Mouse (Mus musculus) stomach, embryonic 15.5 days (tissue): ENCODE data around the gene Bcat2. TPM values are rescaled to one million over a fixed set of nuclear protein-coding genes. Genes with fewer than 3 reads are reported as not detected.

ENCODE experiments used
- ATAC-seq: fragments of 200-750 bp; cut with Nextera tagmentation; 2 replicates; pipeline ENCODE4 v1.8.0; 2017; ENCODE audit warnings: low read depth, moderate number of reproducible peaks, moderate TSS enrichment; ENCODE audit not compliant: insufficient read depth, low FRiP score
- H3K27ac ChIP-seq: fragments of 300-500 bp; sonication (generic); 2 replicates; pipeline ENCODE4 v1.5.1; 2015; ENCODE audit warnings: mild to moderate bottlenecking, inconsistent platforms
- H3K27me3 ChIP-seq: fragments of 300-500 bp; sonication (generic); replicated peaks from 2 replicates; pipeline ENCODE4 v1.6.1; 2015; ENCODE audit warnings: inconsistent platforms
- H3K36me3 ChIP-seq: fragments of 300-500 bp; sonication (generic); 2 replicates; pipeline ENCODE4 v1.6.1; 2015; ENCODE audit warnings: inconsistent platforms
- H3K4me1 ChIP-seq: fragments of 300-500 bp; sonication (generic); 2 replicates; pipeline ENCODE4 v1.6.1; 2015; ENCODE audit warnings: inconsistent platforms
- H3K4me2 ChIP-seq: fragments of 300-500 bp; sonication (generic); 2 replicates; pipeline ENCODE4 v1.6.1; 2015; ENCODE audit warnings: mild to moderate bottlenecking, inconsistent platforms
- H3K4me3 ChIP-seq: fragments of 300-500 bp; sonication (generic); replicated peaks from 2 replicates; pipeline ENCODE4 v1.5.1; 2015; ENCODE audit warnings: inconsistent platforms
- H3K9ac ChIP-seq: fragments of 300-500 bp; sonication (generic); 2 replicates; pipeline ENCODE4 v1.6.1; 2015; ENCODE audit warnings: inconsistent platforms
- H3K9me3 ChIP-seq: fragments of 300-500 bp; sonication (generic); 2 replicates; pipeline ENCODE4 v1.6.1; 2016; ENCODE audit warnings: inconsistent platforms
- whole genome bisulfite sequencing: fragments of 180-500 bp; shearing (Covaris S2); methylation state at CpG from one replicate; pipeline ENCODE4 v1.1.7; 2015; 5-methylcytosine and 5-hydroxymethylcytosine counted together
- polyA plus RNA-seq: library from polyadenylated mRNA; unstranded; fragments of >200 nt; fragmentation: Nextera tagmentation; extraction: Ambion mirVana; gene quantifications from 2 replicates; pipeline ENCODE4 v1.2.1, GENCODE M21; 2015

Gene Bcat2
- polyA plus RNA-seq, 1 experiment from 2014 or later = 78.8 TPM

- Histone ChIP-seq H3K9me3 (no peaks in the 10 kb centered on the region), H3K4me1 (peaks cover 24% of the 10 kb centered on the region), H3K27me3 (no peaks in the 10 kb centered on the region; the same call in 1 of the 2 replicates), H3K27ac (peak overlapping the region; percentile 59), H3K4me3 (no peak overlapping the region), H3K9ac (no peak overlapping the region), H3K4me2 (no peak overlapping the region), H3K36me3 (0 out of 2 replicates have a peak, but pooled peaks cover 7% of the 10 kb centered on the region)
- no peak for ATAC-seq
- 89% methylated on average over 11 of the region's 11 CpGs for WGBS
Measured at GRCm38 (mm10) chr7:45634946-45635681, 65.2 kb downstream of the Bcat2 start.

- Histone ChIP-seq H3K27ac (peak overlapping the region; percentile 59), H3K9me3 (no peaks in the 10 kb centered on the region), H3K36me3 (0 out of 2 replicates have a peak, but pooled peaks cover 7% of the 10 kb centered on the region), H3K4me1 (peaks cover 29% of the 10 kb centered on the region), H3K4me2 (no peak overlapping the region), H3K4me3 (no peak overlapping the region), H3K9ac (no peak overlapping the region), H3K27me3 (no peaks in the 10 kb centered on the region; the same call in 1 of the 2 replicates)
- no peak for ATAC-seq
- WGBS = 73% methylated on average over 15 of the region's 15 CpGs
Measured at GRCm38 (mm10) chr7:45635711-45636688, 66.0 kb downstream of the Bcat2 start.

GRCm38 (mm10) chr7:45637710-45638109, 67.8 kb downstream of the Bcat2 start:
- Histone ChIP-seq H3K9ac (no peak overlapping the region), H3K27ac (no peak overlapping the region), H3K36me3 (0 out of 2 replicates have a peak, but pooled peaks cover 7% of the 10 kb centered on the region), H3K4me3 (no peak overlapping the region), H3K4me2 (peak overlapping the region; percentile 52), H3K4me1 (peaks cover 37% of the 10 kb centered on the region), H3K27me3 (no peaks in the 10 kb centered on the region; the same call in 1 of the 2 replicates), H3K9me3 (no peaks in the 10 kb centered on the region)
- no peak for ATAC-seq
- WGBS = 92% methylated on average over 6 of the region's 6 CpGs

- peak; percentile 86 for ATAC-seq
- Histone ChIP-seq H3K27me3 (no peaks in the 10 kb centered on the region), H3K27ac (no peak overlapping the region), H3K4me3 (peak overlapping the region; percentile 25), H3K4me2 (peak overlapping the region; percentile 52), H3K9ac (no peak overlapping the region), H3K9me3 (no peaks in the 10 kb centered on the region), H3K36me3 (0 out of 2 replicates have a peak, but pooled peaks cover 7% of the 10 kb centered on the region), H3K4me1 (peaks cover 40% of the 10 kb centered on the region)
- WGBS = 26% methylated on average over 29 of the region's 29 CpGs
Measured at GRCm38 (mm10) chr7:45638623-45639401, 68.9 kb downstream of the Bcat2 start.

Other genes starting within 250 kb of the Bcat2 start
- 23.9 and 26.9 TPM in 2 replicates for gene Trpm4, start 236.4 kb upstream of the Bcat2 start, polyA plus RNA-seq
- gene Hrc, start 234.9 kb upstream of the Bcat2 start, polyA plus RNA-seq = 1.4 and 1.5 TPM in 2 replicates
- gene Ppfia3, start 203.1 kb upstream of the Bcat2 start, polyA plus RNA-seq = 4.8 and 5.6 TPM in 2 replicates
- gene Lin7b, start 199.6 kb upstream of the Bcat2 start, polyA plus RNA-seq = 3.5 and 4.0 TPM in 2 replicates
- gene Snrnp70, start 174.4 kb upstream of the Bcat2 start, polyA plus RNA-seq = 225 and 247 TPM in 2 replicates
- 0.08 TPM in 1 of 2 replicates, not detected in the other for gene Kcna7, start 164.5 kb upstream of the Bcat2 start, polyA plus RNA-seq
- 2.6 and 2.7 TPM in 2 replicates for gene Ntf5, start 156.5 kb upstream of the Bcat2 start, polyA plus RNA-seq
- gene Lhb, start 149.3 kb upstream of the Bcat2 start, polyA plus RNA-seq = 0.62 TPM in 1 of 2 replicates, not detected in the other
- gene Gys1, start 135.3 kb upstream of the Bcat2 start, polyA plus RNA-seq = 34.3 and 37.7 TPM in 2 replicates
- 127 and 139 TPM in 2 replicates for gene Ruvbl2, start 132.1 kb upstream of the Bcat2 start, polyA plus RNA-seq
- 4,747 and 4,817 TPM in 2 replicates for gene Ftl1, start 110.3 kb upstream of the Bcat2 start, polyA plus RNA-seq
- gene Bax, start 103.3 kb upstream of the Bcat2 start, polyA plus RNA-seq = 157 and 168 TPM in 2 replicates
- gene Tulp2, start 88.3 kb upstream of the Bcat2 start, polyA plus RNA-seq = 1.4 and 1.8 TPM in 2 replicates
- gene Gm45808, start 83.3 kb upstream of the Bcat2 start, polyA plus RNA-seq = not detected in 2 replicates
- gene Dhdh, start 81.3 kb upstream of the Bcat2 start, polyA plus RNA-seq = 3.5 and 3.7 TPM in 2 replicates
- 214 and 230 TPM in 2 replicates for gene Nucb1, start 59.7 kb upstream of the Bcat2 start, polyA plus RNA-seq
- gene Ppp1r15a, start 43.9 kb upstream of the Bcat2 start, polyA plus RNA-seq = 21.1 and 36.1 TPM in 2 replicates
- gene Plekha4, start 43.8 kb upstream of the Bcat2 start, polyA plus RNA-seq = 2.9 TPM in 2 replicates
- 2.2 and 3.9 TPM in 2 replicates for gene Hsd17b14, start 15.3 kb upstream of the Bcat2 start, polyA plus RNA-seq
- 0.18 and 0.41 TPM in 2 replicates for gene Fgf21, start 45.3 kb downstream of the Bcat2 start, polyA plus RNA-seq
- gene Fut1, start 47.1 kb downstream of the Bcat2 start, polyA plus RNA-seq = 0.76 and 0.84 TPM in 2 replicates
- gene Izumo1, start 51.7 kb downstream of the Bcat2 start, polyA plus RNA-seq = 0.19 and 0.31 TPM in 2 replicates
- 11.0 and 11.6 TPM in 2 replicates for gene Rasip1, start 57.3 kb downstream of the Bcat2 start, polyA plus RNA-seq
- gene Mamstr, start 69.8 kb downstream of the Bcat2 start, polyA plus RNA-seq = 7.4 and 9.5 TPM in 2 replicates
- gene Fut2, start 96.2 kb downstream of the Bcat2 start, polyA plus RNA-seq = 5.2 and 6.7 TPM in 2 replicates
- 0.70 and 1.0 TPM in 2 replicates for gene Ntn5, start 113.9 kb downstream of the Bcat2 start, polyA plus RNA-seq
- 3.6 and 4.5 TPM in 2 replicates for gene Sec1, start 124.2 kb downstream of the Bcat2 start, polyA plus RNA-seq
- gene Car11, start 129.7 kb downstream of the Bcat2 start, polyA plus RNA-seq = 9.6 and 10.1 TPM in 2 replicates
- gene Dbp, start 134.9 kb downstream of the Bcat2 start, polyA plus RNA-seq = 2.8 and 4.4 TPM in 2 replicates
- gene Rpl18, start 145.3 kb downstream of the Bcat2 start, polyA plus RNA-seq = 954 and 1,069 TPM in 2 replicates
- gene Sphk2, start 147.8 kb downstream of the Bcat2 start, polyA plus RNA-seq = 35.4 and 36.7 TPM in 2 replicates
- 12.8 and 13.3 TPM in 2 replicates for gene Fam83e, start 151.1 kb downstream of the Bcat2 start, polyA plus RNA-seq
- gene Spaca4, start 155.7 kb downstream of the Bcat2 start, polyA plus RNA-seq = 0.45 TPM in 1 of 2 replicates, not detected in the other
- gene Lmtk3, start 213.6 kb downstream of the Bcat2 start, polyA plus RNA-seq = 1.1 and 1.9 TPM in 2 replicates
- 6.7 and 14.4 TPM in 2 replicates for gene Sult2b1, start 214.5 kb downstream of the Bcat2 start, polyA plus RNA-seq
- gene Cyth2, start 244.4 kb downstream of the Bcat2 start, polyA plus RNA-seq = 85.0 and 103 TPM in 2 replicates